Mouse (Mus musculus) lung, postnatal 10 days (tissue): Measurements from ENCODE around the gene Gngt1.

Experiments
- DNase-seq: peaks from one replicate; pipeline ENCODE4 v3.0.0; 2021

Gngt1 gene

DNA sequence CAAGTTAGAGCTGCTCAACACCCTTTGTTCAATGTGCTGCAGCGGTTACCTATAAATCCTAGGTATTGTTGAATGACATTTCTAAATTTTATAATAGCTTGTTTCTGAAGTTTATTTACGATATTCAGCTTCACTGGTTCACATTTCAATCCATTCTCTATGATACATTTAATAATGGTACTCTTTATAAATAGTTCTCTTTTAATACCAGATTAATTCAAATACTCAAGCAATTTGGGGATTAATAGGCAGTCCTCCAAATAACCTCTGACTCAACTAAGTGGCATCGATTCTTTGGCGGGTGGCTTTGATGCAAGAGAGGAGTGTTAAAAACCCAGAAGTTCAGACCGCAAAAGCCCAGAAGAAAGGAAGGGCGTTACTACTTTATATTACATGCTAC lies at the start of gene Gngt1:
Gene Gngt1 (plus strand): TSS at position 301 of the 400 bp plus-strand sequence.
- DNase-seq = no peak

DNA sequence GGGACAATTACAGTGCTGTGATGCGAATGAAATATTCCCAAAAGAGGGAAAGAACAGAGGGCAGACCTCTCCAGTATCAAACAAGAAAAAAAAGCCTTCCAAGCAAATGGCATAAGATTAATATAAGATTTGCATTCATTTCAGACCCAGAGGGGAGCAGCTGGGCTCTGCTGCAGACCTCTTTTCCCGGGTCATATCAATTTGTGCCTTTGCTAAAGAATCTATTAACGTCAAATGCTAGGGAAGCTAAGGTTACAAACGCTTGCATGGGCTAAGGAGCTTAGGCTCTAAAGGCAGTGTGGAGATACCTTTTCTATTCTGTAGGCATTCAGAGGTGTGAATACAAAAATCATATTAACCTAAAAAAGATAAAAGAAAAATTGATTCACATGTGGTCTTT lies 38.6 kb upstream of the Gngt1 start:
- no peak for DNase-seq

DNA sequence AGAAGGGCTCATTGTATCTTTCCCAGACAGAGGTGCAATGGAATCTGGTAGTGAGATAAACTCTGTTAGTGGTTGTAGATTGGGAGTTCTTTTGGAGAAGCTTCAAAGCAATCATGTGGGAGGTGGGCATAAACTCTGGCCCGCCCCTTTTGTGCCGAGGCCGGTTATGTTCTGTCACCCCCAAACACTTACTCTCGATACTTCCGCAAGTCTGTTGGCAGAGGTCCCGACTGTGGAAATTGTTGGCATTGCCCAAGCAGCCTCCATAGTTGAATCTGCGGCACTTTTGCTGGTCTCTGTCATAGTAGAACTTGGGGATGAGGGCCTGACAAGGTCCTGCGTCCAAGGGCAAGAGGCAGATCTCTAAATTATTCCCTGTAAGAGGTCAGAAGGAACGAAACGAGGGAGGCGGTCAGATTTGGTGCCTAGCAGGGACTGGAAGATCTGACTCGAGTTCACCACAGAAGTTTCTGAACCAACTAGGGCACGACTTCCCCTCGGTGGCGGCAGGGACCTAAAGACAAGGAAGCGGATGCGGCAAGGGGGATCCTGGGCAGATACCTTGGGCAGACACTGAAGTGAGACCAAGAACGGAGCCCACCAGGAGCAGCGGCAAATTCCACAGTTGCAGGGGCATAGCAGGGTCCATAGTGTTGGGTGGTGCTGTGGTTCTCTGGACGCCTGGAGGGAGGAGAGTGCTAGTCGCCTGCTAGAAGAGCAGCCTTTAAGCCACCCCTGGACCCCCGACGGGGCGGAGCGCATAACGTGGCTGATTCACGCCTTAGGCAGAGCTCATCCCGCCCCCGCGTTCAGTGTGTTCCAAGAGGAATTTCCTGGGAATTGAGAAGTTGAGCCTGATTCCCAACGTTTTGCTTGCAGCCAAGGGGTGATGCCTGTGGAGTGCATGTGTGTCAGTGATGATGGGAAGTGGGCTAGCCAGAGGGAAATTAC lies 25.6 kb upstream of the Gngt1 start:
- DNase-seq = peak; percentile 70

DNA sequence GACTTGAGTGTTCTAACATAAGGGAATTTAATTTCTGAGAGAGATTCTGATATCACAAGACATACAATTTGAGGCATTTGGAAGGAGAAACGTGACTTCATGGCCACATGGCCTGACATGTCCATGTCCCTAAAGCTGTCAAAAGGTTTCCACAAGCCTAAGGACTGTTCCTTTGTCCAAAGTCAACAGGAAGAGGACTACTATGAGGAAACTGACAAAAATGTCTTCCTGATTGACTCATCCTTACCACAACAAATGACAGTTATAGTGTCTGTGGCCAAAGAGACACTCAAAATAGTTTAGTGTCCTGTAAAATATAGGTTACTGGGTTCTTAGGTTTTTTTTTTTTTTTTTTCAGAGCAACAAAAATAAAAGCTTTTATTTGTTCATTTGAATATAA lies 19.9 kb upstream of the Gngt1 start:
- no peak for DNase-seq

DNA sequence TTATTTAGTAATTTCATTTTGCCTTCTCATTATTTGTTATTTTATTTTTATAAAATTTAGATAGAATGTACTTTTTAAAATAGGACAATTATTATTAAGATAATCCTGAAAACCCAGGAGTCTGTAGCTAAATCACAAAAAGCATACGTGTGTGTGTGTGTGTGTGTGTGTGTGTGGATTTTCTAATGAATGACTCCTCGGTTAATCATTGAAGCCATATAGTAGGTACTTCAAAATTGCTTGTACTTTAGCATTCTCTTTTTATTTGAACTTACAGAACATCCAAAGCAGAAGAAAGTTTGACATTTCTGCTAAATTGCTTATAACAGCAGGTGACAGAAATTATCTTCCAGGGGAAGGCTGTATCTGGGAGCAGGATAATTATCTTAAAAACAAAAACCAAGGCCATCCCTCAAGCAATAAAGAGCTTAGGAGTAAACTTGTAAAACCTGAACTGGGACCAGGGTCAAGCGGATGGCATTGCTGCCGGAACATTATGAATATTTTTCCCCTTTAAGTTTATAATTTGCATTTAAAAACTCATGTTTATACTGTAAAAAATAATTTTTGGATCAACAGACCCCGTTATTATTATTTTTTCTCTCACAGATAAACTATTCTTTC lies 10.8 kb upstream of the Gngt1 start:
- no peak for DNase-seq

DNA sequence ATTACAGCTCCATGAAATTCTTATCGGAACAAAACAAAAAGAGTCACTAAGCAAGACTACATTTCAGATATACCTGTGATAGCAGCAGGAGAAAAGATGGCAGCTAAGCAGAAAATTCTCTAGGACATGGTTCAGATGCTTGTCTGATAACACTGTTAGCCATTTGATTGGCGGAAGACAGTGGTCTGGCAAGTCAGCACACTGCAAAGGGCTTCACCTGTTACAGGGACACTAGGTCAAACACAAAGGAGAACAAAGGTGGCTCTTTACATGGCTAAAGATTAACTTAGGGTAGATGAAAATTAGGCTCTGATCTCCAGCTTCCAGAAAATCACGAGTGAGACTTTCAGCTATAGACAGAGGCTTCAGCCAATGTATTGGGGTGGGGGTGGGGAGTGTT lies 4.8 kb upstream of the Gngt1 start, which contains the start of gene Tfpi2:
Gene Tfpi2 (minus strand): TSS at position 170 of the 400 bp plus-strand sequence.
- no peak for DNase-seq

DNA sequence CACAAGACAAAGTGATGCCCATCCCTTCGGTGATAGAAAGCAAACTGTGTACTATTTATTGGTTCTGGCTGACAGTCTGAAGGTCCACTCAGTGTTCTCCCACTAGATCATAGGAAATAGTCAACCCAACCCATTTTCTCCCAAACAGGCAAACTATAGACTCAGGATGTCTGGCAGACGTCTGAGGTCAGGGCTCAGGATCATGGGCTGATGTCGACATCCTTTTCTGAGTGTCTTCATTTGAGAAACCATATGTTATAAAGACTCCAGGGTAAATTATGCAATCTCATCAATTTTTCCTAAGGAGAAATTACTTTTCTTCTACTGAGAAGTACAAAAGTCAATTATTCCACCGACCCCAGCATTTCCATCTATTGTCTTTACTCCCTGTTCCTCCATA lies 4.5 kb downstream of the Gngt1 start:
- DNase-seq = no peak

DNA sequence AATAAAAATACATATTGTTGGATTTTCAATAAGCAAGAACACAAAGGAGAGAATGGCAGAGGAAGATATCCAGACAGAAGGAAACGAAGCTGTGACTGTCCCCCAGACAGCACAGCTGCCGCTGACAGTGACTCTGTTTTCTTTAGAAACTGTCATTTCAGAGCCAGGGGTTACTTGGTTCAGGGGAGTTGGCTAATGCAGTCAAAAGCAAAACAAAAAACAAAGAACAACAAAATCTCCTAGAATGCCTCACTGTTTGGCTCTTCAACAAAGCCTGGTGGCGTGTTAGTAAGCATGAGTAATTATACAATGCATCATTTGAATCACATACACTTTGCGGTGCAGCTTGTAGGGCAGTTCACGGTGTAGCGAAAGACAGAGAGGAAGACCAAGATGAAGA lies 5.7 kb downstream of the Gngt1 start:
- no peak for DNase-seq

DNA sequence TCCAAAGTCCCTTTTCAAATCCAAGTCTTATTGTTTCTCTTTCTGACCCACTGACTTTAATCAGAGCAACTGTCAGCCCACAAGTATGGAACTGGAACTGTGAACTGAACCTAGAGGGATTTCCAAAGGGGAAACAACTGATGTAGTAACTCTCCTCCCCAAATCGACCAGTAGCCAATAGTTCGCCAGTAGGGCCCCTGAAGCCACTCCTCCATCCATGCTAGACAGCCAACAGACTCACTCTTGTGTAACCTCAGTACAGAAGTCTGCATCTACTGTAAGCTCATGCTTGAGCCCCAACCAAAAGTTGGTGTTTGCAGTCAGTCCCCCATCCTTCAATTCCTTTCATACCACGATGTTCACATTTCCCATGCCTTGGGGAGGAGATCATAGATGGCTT lies 7.1 kb downstream of the Gngt1 start:
- no peak for DNase-seq

DNA sequence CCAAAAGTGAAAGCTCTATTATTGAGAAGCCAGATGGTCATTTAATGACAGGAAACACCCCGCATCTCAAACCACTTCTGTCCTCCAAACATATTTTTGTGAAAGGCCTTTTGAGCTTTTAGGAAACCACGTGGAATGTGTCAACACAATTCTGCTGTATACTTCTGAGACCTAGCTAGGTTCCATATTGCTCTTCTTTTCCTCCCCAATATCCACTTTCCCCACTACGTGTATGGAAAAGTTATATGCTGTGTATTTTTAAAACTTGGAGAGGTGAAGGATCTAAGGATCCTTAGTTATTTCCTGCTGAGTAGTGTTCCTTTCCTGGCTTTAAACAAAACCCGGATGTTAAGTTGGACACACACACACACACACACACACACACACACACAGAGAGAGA lies 9.9 kb downstream of the Gngt1 start:
- DNase-seq = no peak

DNA sequence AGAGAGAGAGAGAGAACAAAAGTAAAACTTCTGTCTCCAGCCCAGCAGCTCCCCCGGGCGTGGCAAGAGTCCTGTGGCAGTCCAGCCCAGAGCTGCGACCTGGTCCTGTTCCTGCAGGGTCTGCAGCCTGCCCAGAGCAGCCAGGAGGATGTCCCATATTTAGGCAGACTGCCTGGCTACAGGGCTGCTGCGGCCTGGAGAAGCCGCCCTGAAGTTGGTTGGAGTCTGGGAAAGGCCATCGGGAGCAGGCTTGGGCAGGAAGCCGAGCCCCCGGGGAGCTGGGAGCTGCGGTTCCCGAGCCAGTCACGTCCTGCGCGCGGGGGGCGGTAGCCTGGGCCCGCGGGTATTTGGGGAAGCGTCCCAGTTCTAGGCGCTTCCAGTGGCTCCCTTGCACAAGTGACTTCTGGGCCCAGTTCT lies 10.3 kb downstream of the Gngt1 start, which contains the start of gene Gng11:
Gene Gng11 (plus strand): TSS at position 15 of the 417 bp plus-strand sequence.
- DNase-seq = peak; percentile 89

DNA sequence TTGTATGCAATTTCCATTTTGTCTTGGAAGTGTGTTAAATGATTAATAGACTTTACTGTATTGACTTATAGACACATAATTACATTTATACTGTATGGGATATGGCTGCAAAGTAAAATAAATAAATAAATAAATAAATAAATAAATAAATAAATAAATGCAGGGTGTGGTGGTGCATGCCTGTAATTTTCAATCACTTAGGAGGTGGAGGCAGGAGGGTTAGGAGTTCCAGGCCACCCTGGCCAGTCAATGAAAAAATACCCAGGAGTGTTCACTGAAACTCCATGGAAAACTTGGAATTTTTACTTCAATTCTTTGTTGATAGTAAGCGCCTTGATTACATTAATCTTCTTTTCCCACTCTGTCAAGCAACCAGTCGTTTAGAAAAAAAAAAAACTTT lies 11.2 kb downstream of the Gngt1 start:
- DNase-seq = no peak

DNA sequence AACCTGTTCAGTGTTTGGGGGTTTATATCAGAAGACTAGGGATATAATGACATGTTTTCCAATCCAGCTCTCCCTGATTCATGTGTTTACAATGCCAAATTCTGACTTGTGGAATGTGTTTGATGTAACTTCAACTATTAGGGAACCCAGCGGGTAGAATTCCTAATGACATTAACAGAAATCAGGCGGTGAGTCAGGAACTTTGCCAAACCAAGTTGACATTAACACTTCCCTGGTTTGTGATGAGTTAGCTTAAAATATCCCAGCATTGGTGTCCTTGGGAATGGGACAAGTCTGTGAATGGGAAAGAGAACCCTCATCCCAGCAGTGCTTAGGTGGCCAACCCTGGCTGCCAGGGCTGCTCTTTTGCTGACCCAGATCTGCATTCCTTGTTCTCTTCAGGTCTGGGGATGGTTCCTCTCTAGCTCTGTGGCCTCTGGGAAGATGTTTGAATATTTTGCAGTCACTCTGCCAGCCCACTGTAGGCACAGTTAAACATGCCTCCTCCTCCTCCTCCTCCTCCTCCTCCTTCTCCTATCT lies 15.0 kb downstream of the Gngt1 start:
- DNase-seq = no peak

DNA sequence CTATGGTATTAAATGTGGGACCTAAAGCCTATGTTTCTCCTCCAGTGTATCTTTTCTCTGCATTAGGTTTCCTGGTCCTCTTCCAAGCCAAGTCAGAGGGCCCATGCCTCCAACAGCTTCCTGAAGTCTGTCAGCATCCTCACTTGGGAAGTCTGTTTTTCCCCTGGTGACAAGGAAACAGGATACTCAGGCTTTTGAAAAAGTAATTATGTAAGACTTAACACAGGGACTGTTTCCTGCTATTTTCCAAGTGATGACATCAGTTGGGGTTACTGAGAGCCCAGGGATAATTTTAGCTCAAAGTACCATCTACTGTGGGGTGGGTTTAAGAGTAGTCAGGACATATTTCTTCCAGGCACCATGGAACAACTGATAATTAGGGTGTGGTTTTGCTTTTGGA lies 16.0 kb downstream of the Gngt1 start:
- DNase-seq = no peak

DNA sequence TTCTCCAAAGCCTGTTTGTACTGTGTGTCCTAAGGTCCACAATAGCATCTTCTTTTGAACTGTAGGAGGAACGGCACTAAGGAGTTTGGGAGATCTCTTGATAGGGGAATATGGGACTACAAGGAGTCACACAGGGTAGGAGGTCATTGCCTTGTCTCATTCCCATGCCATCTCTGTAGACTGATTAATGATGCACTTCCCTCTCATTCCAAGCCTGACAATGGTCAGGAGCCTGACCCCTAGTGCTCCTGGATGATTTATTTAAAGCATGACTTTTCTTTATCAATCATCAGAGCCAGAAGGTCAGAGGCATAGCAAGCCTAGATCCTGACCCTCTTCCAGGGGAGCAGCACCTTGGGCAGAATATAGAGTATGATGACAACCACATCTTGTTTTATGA lies 29.1 kb downstream of the Gngt1 start:
- no peak for DNase-seq

DNA sequence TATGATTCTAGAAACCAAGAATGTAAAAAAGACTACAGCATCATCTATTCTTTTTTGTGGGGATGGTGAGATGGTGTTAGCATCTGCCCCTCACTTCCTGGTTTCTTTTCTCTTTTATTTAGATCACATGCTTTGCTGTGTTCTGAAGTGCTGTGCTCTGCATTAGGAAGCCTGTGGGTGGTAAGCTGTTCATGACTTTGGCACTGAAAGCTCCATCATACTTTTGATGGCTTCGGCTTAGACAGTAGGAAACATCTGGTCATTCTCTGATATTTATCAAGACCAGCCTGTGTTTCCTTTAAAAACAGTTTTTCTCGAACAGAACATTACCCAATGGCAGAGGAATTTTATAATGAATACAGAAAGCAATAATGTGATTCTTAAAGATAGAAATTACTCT lies 32.8 kb downstream of the Gngt1 start:
- DNase-seq = no peak

DNA sequence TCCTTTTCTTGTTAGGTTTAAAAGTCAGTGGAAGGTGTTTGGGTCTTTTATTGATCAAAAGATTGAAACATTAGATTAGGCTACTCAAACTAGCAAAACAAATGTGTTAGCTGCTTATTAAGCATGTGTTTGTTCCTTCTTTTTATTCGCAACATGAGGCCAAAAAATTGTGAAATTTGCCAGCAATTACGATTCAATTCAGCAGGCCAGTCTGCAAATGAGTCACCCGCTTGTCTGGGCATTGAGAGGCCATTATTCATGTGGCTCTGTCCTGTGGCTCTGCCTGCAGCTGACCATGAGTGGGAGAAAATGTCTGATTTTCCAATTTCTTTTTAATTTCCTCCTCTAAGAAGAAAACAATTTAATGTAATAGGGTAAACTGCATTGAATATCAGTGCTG lies 37.4 kb downstream of the Gngt1 start:
- no peak for DNase-seq

DNA sequence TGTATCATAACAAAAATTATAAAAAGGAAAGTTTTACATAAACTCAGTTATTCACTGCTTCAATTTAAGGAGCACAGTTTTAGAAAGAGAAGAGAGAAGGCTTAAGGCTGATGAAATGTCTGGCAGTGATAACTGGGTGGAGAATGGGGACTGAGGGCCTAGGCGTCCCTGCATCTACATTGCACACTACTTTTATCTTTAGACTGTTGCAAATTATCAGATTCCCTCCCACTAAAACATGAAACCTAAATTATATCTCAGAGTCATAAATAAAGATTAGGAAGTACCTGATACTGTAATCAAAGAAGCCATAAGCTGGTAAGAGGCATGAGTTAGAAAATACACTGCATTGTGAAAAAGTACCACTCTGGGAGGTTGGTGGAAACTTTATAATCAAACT lies 48.2 kb downstream of the Gngt1 start:
- DNase-seq = no peak
